Mouse (Mus musculus) testis, adult 2 months (tissue): ENCODE measurements at regions not wholly inside any gene's neighbourhood (a gene's known extent, or its start where the extent isn't known, plus 50 kb on each side); places are given as distances from the start of the nearest gene placed in this dataset.

Source experiments
- CTCF ChIP-seq: fragments of 200-500 bp; IDR thresholded peaks from 2 replicates; pipeline ENCODE4 v1.5.1; 2012; ENCODE audit warnings: low read depth, mild to moderate bottlenecking, inconsistent platforms, low read length, moderate library complexity; ENCODE audit not compliant: control insufficient read depth, insufficient read depth, insufficient replicate concordance
- POLR2A ChIP-seq: fragments of 200-500 bp; IDR thresholded peaks from 2 replicates; pipeline ENCODE4 v1.6.1; 2012; ENCODE audit warnings: low read depth, mild to moderate bottlenecking, inconsistent platforms, low read length, moderate library complexity; ENCODE audit not compliant: control insufficient read depth

- no peak for TF ChIP-seq POLR2A
- no peak for TF ChIP-seq CTCF
These were observed 158.9 kb upstream of the Adamts16 start for GRCm38 (mm10) chr13:71000422-71001008.
